Mouse (Mus musculus): Measurements from ENCODE around the gene Lrrc36. TPM values are rescaled to one million over a fixed set of nuclear protein-coding genes. Genes with fewer than 3 reads are reported as not detected.
A peak's percentile ranks its signal among the peaks of the same experiment; 100 is the strongest.

Gene Lrrc36
- polyA plus RNA-seq, 1 experiment from 2014 or later, result not detected

DNA sequence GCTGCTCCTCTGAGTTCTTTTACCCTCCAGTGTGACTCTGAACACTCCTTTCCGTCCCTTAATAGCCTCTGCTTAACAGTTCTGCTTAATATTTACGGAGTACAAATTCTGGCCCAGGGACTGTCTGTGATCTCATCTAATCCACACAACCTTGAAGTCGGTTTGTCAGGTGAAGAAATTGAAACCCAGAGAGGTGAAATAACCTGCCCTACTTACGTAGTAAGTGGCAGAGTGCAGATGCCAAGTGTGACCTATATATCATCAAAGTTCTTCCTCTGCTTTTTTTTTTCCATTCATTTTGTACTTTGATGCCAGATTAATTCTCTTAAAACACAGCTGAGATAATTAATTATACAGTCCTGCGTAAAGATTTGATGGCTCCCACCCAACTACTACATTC, 20.8 kb downstream of the Lrrc36 start:
- WGBS, result 82% methylated on average over 5 of the region's 5 CpGs
- Histone ChIP-seq H3K36me3 (ENCODE audit: control insufficient read depth, insufficient read depth, low read length) (no peaks in the 10 kb centered on the region), H3K9ac (ENCODE audit: low read length) (no peak overlapping the region), H3K27me3 (ENCODE audit: control insufficient read depth, insufficient read depth, low read length) (no peaks in the 10 kb centered on the region), H3K27ac (replicated peaks; ENCODE audit: low read depth, low read length) (no peak overlapping the region), H3K4me3 (ENCODE audit: low read depth, low read length) (no peak overlapping the region), H3K9me3 (ENCODE audit: control insufficient read depth, low read length) (no peaks in the 10 kb centered on the region), H3K4me2 (ENCODE audit: low read depth, severe bottlenecking) (no peak overlapping the region), H3K4me1 (ENCODE audit: control insufficient read depth, insufficient read depth, low read length) (no peaks in the 10 kb centered on the region)
- no peak for DNase-seq (ENCODE audit: low spot score)
- no peak for ATAC-seq (ENCODE audit: insufficient number of reproducible peaks, low FRiP score, low TSS enrichment, low read depth)

- DNase-seq (ENCODE audit: low spot score) (no peak), ATAC-seq (ENCODE audit: insufficient number of reproducible peaks, low FRiP score, low TSS enrichment, low read depth) (no peak)
- WGBS, result 72% methylated on average over 5 of the region's 5 CpGs
- no peaks in the 10 kb centered on the region for H3K27me3 ChIP-seq (ENCODE audit: control insufficient read depth, insufficient read depth, low read length)
- H3K4me2 ChIP-seq (ENCODE audit: low read depth, severe bottlenecking), result no peak overlapping the region
- no peak overlapping the region for H3K4me3 ChIP-seq (ENCODE audit: low read depth, low read length)
- no peaks in the 10 kb centered on the region for H3K9me3 ChIP-seq (ENCODE audit: control insufficient read depth, low read length)
- no peaks in the 10 kb centered on the region for H3K4me1 ChIP-seq (ENCODE audit: control insufficient read depth, insufficient read depth, low read length)
- H3K36me3 ChIP-seq (ENCODE audit: control insufficient read depth, insufficient read depth, low read length), result no peaks in the 10 kb centered on the region
- no peak overlapping the region for H3K9ac ChIP-seq (ENCODE audit: low read length)
- H3K27ac ChIP-seq (replicated peaks; ENCODE audit: low read depth, low read length), result no peak overlapping the region
Observed at GRCm38 (mm10) chr8:105436218-105436617, 22.8 kb downstream of the Lrrc36 start.

GRCm38 (mm10) chr8:105437078-105437748, 23.8 kb downstream of the Lrrc36 start:
- Histone ChIP-seq H3K4me2 (ENCODE audit: low read depth, severe bottlenecking) (no peak overlapping the region), H3K9ac (ENCODE audit: low read length) (no peak overlapping the region), H3K4me1 (ENCODE audit: control insufficient read depth, insufficient read depth, low read length) (no peaks in the 10 kb centered on the region), H3K9me3 (ENCODE audit: control insufficient read depth, low read length) (no peaks in the 10 kb centered on the region), H3K4me3 (ENCODE audit: low read depth, low read length) (no peak overlapping the region), H3K36me3 (ENCODE audit: control insufficient read depth, insufficient read depth, low read length) (no peaks in the 10 kb centered on the region), H3K27me3 (ENCODE audit: control insufficient read depth, insufficient read depth, low read length) (no peaks in the 10 kb centered on the region), H3K27ac (replicated peaks; ENCODE audit: low read depth, low read length) (no peak overlapping the region)
- no peak for DNase-seq (ENCODE audit: low spot score)
- ATAC-seq (ENCODE audit: insufficient number of reproducible peaks, low FRiP score, low TSS enrichment, low read depth), result no peak
- WGBS, result 86% methylated on average over 5 of the region's 5 CpGs

GRCm38 (mm10) chr8:105438865-105439264, 25.5 kb downstream of the Lrrc36 start:
- Histone ChIP-seq H3K36me3 (ENCODE audit: control insufficient read depth, insufficient read depth, low read length) (no peaks in the 10 kb centered on the region), H3K4me3 (ENCODE audit: low read depth, low read length) (no peak overlapping the region), H3K4me2 (ENCODE audit: low read depth, severe bottlenecking) (no peak overlapping the region), H3K4me1 (ENCODE audit: control insufficient read depth, insufficient read depth, low read length) (no peaks in the 10 kb centered on the region), H3K9me3 (ENCODE audit: control insufficient read depth, low read length) (no peaks in the 10 kb centered on the region), H3K27ac (replicated peaks; ENCODE audit: low read depth, low read length) (no peak overlapping the region), H3K9ac (ENCODE audit: low read length) (no peak overlapping the region), H3K27me3 (ENCODE audit: control insufficient read depth, insufficient read depth, low read length) (no peaks in the 10 kb centered on the region)
- DNase-seq (ENCODE audit: low spot score) (peak; percentile 68), ATAC-seq (ENCODE audit: insufficient number of reproducible peaks, low FRiP score, low TSS enrichment, low read depth) (no peak)
- 35% methylated on average over 5 of the region's 5 CpGs for WGBS

GRCm38 (mm10) chr8:105441433-105441832, 28.1 kb downstream of the Lrrc36 start:
- WGBS, result 8% methylated on average over 6 of the region's 6 CpGs
- no peaks in the 10 kb centered on the region for H3K9me3 ChIP-seq (ENCODE audit: control insufficient read depth, low read length)
- peak; percentile 13; the same call in 1 of the 2 replicates for ATAC-seq (ENCODE audit: insufficient number of reproducible peaks, low FRiP score, low TSS enrichment, low read depth)
- H3K36me3 ChIP-seq (ENCODE audit: control insufficient read depth, insufficient read depth, low read length), result no peaks in the 10 kb centered on the region
- H3K4me3 ChIP-seq (ENCODE audit: low read depth, low read length), result no peak overlapping the region
- no peaks in the 10 kb centered on the region for H3K4me1 ChIP-seq (ENCODE audit: control insufficient read depth, insufficient read depth, low read length)
- DNase-seq (ENCODE audit: low spot score), result peak; percentile 82
- no peak overlapping the region for H3K27ac ChIP-seq (replicated peaks; ENCODE audit: low read depth, low read length)
- no peak overlapping the region for H3K9ac ChIP-seq (ENCODE audit: low read length)
- no peak overlapping the region for H3K4me2 ChIP-seq (ENCODE audit: low read depth, severe bottlenecking)
- H3K27me3 ChIP-seq (ENCODE audit: control insufficient read depth, insufficient read depth, low read length), result no peaks in the 10 kb centered on the region

- Histone ChIP-seq H3K4me3 (ENCODE audit: low read depth, low read length) (no peak overlapping the region), H3K36me3 (ENCODE audit: control insufficient read depth, insufficient read depth, low read length) (no peaks in the 10 kb centered on the region), H3K27me3 (ENCODE audit: control insufficient read depth, insufficient read depth, low read length) (no peaks in the 10 kb centered on the region), H3K4me2 (ENCODE audit: low read depth, severe bottlenecking) (no peak overlapping the region), H3K9ac (ENCODE audit: low read length) (no peak overlapping the region), H3K27ac (replicated peaks; ENCODE audit: low read depth, low read length) (no peak overlapping the region), H3K4me1 (ENCODE audit: control insufficient read depth, insufficient read depth, low read length) (no peaks in the 10 kb centered on the region), H3K9me3 (ENCODE audit: control insufficient read depth, low read length) (no peaks in the 10 kb centered on the region)
- no peak for ATAC-seq (ENCODE audit: insufficient number of reproducible peaks, low FRiP score, low TSS enrichment, low read depth)
- DNase-seq (ENCODE audit: low spot score), result no peak
- WGBS, result 93% methylated on average over 5 of the region's 5 CpGs
Observed at GRCm38 (mm10) chr8:105442661-105443060, 29.3 kb downstream of the Lrrc36 start.

GRCm38 (mm10) chr8:105445296-105446126, 32.1 kb downstream of the Lrrc36 start:
- Histone ChIP-seq H3K36me3 (ENCODE audit: control insufficient read depth, insufficient read depth, low read length) (no peaks in the 10 kb centered on the region), H3K9ac (ENCODE audit: low read length) (no peak overlapping the region), H3K27me3 (ENCODE audit: control insufficient read depth, insufficient read depth, low read length) (no peaks in the 10 kb centered on the region), H3K9me3 (ENCODE audit: control insufficient read depth, low read length) (no peaks in the 10 kb centered on the region), H3K4me1 (ENCODE audit: control insufficient read depth, insufficient read depth, low read length) (no peaks in the 10 kb centered on the region), H3K27ac (replicated peaks; ENCODE audit: low read depth, low read length) (no peak overlapping the region), H3K4me2 (ENCODE audit: low read depth, severe bottlenecking) (no peak overlapping the region), H3K4me3 (ENCODE audit: low read depth, low read length) (no peak overlapping the region)
- 49% methylated on average over 11 of the region's 11 CpGs for WGBS
- DNase-seq (ENCODE audit: low spot score) (no peak), ATAC-seq (ENCODE audit: insufficient number of reproducible peaks, low FRiP score, low TSS enrichment, low read depth) (no peak)

DNA sequence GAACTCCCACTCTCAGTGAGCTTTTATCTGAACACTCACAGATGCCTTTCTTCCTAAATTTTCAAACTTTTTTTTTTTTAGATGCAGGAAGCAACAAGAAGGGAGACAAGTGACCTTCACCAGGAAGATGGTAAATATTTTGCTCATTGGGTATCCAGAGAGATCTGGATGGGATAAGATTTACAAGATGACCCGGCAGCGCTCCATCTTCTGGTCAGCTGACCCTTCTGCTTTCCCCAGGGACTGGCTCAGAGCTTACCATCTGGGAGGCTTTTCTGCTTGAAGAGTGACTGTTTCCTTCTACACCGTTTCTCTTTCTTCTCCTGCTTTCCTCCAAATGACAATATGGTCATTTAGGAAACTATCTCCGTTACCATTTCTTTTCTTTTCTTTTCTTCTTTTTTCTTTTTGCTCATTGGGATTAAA, 32.8 kb downstream of the Lrrc36 start:
- no peak for DNase-seq (ENCODE audit: low spot score)
- no peak overlapping the region for H3K4me3 ChIP-seq (ENCODE audit: low read depth, low read length)
- H3K27ac ChIP-seq (replicated peaks; ENCODE audit: low read depth, low read length), result no peak overlapping the region
- no peaks in the 10 kb centered on the region for H3K36me3 ChIP-seq (ENCODE audit: control insufficient read depth, insufficient read depth, low read length)
- no peaks in the 10 kb centered on the region for H3K4me1 ChIP-seq (ENCODE audit: control insufficient read depth, insufficient read depth, low read length)
- WGBS, result 32% methylated on average over 4 of the region's 4 CpGs
- no peak overlapping the region for H3K9ac ChIP-seq (ENCODE audit: low read length)
- no peak for ATAC-seq (ENCODE audit: insufficient number of reproducible peaks, low FRiP score, low TSS enrichment, low read depth)
- no peaks in the 10 kb centered on the region for H3K27me3 ChIP-seq (ENCODE audit: control insufficient read depth, insufficient read depth, low read length)
- H3K4me2 ChIP-seq (ENCODE audit: low read depth, severe bottlenecking), result no peak overlapping the region
- no peaks in the 10 kb centered on the region for H3K9me3 ChIP-seq (ENCODE audit: control insufficient read depth, low read length)

All from limb, embryonic 11.5 days (tissue).